Mouse (Mus musculus) adrenal gland, postnatal 10 days (tissue): ENCODE data around the gene Mchr1. TPM values are rescaled to one million over a fixed set of nuclear protein-coding genes. Genes with fewer than 3 reads are reported as not detected.

Source experiments
- DNase-seq: peaks from one replicate; pipeline ENCODE4 v3.0.0; 2021; ENCODE audit warnings: mixed read lengths
- total RNA-seq, 2 experiments: library from RNA; stranded (reverse); gene quantifications; 2 replicates each; pipeline ENCODE4 v1.2.3; 2021

Mchr1 gene
- total RNA-seq, 2 experiments from 2014 or later: 0.18 to 0.61 TPM

DNA sequence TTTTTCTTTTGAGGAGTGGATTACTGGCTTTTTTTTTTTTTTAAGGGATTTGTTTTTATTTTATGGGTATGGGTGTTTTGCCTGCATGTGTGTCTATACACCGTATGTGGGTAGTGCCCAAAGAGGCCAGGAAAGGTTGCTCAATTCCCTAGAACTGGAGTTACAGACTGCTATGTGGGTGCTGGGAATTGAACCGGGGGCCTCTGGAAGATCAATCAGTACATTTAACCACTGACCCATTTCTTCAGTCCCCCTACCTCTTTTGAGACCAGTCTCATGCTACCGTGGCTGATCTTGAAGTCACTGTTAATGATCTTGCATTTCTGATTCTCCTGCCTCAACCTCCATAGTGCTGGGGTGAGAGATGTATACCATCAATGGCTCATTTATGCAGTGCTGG, 8.0 kb upstream of the Mchr1 start:
- DNase-seq: no peak

DNA sequence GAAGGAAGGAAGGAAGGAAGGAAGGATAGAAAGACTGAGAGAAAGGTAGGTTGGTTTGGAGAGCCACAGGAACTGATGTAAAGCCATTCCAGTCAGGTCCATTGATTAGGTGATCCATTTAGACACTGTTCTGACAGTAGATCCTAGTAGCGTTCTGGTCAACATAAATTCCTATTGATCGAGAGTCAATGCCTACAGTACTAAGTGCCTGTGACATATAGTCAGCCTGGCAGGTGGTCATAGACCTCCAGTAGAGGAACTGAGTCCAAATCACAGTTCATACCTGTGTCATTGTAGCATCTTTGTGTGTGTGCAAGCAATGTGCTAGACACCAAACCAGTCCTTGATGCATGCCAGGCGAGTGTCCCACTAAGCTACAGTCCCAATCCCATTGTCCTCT, 7.0 kb upstream of the Mchr1 start:
- DNase-seq: no peak

DNA sequence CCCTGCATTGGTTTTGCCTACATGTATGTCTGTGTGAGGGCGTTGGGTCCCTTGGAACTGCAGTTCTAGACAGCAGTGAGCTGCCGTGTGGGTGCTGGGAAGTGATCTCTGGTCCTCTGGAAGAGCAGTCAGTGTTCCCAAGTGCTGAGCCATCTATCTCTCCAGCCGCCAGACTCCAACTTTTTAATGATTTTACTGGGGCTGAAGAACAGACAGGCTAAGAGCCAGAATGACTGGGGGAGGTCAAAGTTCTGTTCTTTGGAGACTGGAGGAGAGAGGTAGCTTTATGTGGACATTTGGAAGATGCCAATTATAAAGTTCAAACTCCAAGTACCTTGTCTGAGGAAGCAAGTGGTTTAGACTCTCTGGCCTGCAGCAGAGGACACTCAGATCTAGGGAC, 5.5 kb upstream of the Mchr1 start:
- DNase-seq: no peak

DNA sequence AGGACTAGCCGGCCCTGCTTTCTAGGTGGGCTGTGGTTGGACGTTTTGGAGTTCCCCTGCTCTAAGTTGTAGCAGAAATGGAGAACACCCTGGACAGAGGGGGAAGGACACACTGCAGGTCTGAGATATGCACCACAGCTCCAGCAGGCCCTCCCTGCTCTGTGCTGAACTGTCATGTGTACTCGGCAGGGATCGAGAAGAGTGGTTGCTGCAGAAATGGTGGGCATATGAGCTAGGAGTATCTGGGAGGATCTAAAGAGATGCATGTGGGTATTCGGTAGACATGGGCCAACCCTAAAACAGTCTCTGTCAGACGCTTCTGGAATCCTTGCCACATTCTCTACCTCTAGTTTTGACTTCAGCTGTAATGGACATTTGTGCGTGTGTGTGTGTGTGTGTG, 4.0 kb upstream of the Mchr1 start:
- DNase-seq: no peak

DNA sequence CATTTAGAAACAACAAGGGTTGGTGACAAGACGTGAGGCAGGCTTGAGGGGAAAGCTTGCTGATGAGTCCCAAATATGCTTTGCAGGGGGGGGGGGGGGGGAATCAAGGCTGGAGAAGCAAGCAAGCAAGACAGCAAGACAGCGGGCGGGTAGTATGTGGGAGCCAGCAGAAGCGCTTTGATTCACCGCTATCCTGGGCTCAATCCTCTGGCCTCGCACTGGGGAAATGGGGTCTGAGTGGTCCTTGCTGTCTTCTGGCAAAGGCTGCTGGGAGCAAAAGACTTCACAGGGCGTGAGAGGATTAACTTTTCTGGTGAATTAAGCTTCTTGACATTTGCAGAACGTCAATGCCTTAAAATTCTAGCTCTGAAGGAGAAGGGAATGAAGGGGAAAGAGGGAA, 763 bp downstream of the Mchr1 start:
- no peak for DNase-seq

DNA sequence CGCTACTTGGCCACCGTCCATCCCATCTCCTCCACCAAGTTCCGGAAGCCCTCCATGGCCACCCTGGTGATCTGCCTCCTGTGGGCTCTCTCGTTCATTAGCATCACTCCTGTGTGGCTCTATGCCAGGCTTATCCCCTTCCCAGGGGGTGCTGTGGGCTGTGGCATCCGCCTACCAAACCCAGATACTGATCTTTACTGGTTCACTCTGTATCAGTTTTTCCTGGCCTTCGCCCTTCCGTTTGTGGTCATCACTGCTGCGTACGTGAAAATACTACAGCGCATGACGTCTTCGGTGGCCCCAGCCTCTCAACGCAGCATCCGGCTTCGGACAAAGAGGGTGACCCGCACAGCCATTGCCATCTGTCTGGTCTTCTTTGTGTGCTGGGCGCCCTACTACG, 2.2 kb downstream of the Mchr1 start:
- DNase-seq: no peak

DNA sequence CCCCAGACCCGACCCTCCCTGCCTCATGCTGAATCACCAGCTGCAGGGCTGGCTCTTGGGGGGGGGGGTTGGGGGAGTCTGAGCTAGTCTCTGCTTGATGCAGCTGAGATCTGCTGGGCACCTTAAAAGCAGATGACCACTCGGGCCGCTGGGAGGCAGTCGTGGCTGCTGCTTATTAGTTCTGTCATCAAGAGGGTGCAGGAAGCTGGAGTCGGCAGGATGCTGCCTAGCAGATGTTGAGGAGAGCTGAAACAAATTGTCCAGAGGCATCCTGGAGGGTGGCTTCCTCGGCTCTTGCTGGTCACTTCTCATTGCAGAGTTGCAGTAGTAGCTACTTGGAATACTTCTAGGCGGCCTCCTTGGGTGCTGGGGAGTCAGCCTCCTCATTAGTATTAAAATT, 4.0 kb downstream of the Mchr1 start:
- DNase-seq: peak; percentile 67

DNA sequence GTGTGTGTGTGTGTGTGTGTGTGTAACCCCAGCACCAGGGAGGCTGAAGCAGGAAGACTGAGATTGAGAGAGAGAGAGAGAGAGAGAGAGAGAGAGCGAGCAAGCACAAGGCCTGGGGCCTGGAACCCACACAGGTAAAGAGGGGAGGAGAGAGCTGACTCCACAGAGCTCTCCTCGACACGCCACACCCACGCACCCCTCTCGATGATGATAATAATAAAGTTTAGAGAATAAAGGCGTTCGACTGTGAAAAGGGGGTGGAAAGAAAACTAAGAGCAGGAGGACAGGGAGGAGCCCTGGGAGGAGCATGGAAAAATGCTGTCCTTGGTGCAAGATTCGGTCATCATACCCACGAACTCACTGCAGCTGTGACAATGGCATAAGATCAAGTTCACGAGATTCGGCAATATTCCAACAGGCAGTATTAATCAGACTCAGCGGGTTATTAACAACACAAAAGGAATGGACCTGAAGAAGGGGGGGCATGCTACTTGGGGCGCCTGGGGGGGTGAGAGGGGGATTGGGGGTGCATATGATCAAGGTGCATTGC, 4.6 kb downstream of the Mchr1 start:
- peak; percentile 42 for DNase-seq

DNA sequence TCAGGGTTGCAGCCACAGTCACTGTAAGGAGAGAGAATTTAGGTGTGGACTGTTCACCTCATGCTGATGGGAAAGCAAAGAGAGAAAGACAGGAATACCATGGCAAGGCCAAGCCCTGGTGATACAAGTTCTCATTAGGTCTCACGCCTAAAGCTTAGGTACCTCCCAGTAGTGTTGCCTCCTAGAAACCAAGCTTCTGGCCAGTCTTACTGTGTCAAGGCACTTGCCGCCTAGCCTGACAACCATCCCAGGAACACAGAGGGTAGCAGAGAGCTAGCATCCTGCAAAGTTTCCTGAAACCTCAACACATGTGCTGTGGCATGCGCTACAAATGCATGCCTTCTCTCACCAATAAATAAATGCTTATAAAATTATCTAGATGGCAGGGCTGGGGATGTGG, 11.6 kb downstream of the Mchr1 start:
- no peak for DNase-seq

DNA sequence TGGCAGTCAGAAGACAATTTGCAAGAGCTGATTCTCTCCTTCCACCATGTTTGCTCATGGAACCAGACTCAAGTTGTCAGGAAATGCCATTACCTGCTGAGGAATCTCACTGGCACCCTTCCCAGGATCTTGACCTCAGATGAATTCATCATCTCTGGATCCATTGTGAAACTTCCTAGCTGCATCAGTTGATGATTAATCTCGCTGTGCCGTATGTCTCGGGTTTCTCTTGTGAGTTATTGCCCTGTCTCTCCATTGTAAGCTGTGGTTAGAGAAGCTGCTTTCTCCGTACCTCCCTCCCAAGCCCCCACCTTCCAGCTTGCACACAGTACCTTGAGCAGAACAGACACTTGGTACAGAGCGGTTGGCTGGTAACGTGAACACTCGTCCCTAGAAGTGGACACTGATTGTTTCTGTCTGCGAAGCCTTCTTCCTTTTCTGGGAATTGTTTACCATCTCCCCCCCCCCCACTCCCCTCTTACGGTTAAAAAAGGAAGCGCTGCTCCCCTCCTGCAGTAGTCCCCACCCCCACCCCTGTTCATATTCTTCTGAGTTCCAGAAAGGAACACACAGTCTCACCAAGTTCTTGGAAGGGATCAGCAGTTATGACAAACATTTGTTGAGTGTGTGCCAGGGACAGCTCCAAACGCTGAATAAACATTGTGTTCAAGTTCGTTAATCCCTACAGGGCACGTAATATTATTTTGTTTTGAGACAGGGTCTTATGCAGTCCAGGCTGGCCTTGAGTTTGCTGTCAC, 12.5 kb downstream of the Mchr1 start:
- DNase-seq: peak; percentile 77

DNA sequence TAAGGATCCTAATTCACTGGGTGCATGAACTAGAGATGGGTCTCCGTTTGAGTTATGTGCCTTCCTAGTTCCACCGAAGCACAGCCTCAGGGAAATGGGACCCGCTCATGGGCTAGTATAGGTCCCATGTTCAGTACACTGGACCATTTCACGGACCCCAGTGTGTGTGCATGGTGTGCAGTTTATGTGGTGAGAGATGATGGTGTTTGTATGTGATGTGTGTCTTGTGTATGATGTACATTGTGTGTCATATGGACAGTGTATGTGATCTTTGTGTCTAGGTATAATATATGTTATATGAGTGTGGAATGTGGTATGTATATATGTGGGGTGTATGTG, 13.0 kb downstream of the Mchr1 start:
- no peak for DNase-seq

DNA sequence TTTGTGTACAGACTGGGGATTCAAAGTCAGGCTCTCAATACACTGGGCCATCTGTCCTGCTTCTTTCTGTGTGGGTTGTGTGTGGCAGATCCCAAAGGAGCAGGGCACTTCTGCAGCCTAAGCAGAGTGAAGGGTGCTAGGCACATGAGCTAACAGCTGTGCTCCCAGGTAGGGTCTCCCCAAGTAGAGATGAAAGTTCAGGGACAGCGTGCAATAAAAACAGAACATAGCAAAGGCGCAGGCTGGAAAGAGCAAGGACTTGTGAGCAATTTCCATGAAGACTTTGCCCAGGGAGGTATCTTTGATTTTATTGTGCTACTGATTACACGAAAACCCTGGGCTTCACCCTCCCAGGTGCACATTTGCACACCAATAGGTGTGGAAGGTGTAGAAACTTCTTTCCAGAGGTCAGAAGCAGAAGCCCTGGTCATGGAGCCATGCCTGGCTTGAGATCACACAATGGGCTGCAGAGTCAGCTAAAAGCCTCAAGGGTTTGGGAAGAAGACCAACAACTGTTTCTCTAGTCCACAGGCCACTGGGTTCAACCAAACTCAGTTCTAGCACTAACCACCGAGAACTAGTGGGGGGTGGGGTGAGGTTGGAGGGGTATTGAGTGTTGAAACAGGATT, 13.8 kb downstream of the Mchr1 start:
- no peak for DNase-seq

DNA sequence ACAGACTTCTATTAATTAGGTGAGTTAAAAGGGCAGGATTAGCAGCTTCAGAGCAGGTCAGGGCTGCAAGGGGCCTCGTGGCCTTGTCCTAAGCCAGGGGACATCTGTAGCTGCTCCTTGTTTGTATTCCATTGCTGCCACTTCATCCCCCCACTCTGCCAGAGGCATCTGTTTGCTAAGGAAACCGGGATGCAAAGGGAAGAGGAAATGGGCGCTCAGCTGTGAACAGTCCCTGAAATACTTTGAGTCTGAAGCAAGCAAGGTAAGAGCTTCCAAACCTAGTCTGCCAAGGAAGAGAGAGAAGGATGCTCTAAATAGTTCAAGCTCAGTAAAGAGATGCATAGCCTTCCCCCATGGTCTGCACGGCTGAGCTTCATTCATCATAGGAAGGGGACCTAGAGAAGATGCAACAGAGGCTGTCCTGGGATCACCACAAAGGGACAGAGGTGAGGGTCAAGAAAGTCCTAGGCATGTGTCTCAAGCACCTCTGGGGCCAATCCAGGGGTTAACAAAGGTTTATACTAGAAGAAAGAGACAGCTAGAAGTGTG, 17.4 kb downstream of the Mchr1 start:
- no peak for DNase-seq

DNA sequence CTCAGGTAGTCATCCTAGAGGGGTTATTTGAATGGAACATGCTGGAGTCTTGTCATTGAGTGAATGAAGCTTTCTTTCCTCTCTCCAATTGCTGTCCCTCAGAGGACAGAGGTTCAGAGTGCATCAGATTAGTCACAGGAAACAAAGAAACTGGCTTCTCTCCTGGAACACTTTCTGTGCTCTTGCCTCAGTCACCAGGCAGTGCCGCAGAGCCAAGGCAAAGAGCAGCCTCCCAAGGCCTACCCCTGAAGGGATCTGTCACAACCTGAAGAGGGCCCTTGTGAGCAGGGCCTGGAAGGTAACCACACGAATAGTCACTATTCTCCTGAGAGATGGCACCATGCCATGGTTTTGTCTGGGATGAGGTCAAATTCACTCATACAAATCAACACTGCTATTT, 18.3 kb downstream of the Mchr1 start:
- peak; percentile 24 for DNase-seq

DNA sequence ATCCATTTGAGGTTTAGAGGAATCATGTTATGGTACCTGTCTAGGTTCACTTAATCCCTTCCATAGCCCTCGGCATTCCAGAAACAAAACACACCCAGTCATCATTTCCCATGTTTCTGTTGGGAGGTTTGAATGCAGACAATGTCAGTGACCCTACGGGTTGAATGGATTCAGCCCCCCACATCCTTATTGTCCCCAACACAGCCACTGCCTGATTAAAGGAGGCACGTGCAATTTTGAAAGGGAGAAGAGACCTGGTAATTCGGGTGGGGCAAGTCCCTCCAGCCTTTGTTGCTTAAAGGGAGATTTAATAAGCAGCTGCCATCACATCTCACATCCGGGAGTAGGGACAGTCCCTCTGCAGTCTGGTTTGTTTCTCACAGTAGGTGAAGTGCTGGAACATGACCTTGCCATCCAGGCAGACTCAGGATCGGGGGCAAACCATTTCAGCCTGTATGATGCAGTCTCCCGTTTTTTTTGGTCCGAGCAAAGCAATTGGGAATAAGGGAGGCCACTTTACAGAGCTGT, 18.9 kb downstream of the Mchr1 start:
- DNase-seq: no peak

DNA sequence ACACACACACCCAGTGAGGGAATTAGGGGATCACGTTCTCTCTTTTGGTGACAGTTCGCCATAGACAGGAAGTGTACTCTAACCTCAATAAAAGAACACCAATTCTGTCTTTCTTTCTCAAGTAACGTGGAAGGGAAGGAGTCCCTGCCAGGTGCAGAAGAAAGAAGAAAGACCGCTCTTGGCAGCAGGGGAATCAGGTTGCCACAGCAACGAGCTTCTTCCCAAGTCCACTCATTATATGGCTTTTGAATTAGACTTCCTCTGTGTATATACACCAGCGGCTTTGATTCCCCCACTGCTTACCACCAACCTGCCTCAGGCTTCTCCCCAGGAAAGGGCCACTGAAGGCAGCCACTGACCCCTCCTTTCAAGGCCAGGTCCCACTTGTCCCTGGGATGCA, 19.8 kb downstream of the Mchr1 start:
- no peak for DNase-seq

DNA sequence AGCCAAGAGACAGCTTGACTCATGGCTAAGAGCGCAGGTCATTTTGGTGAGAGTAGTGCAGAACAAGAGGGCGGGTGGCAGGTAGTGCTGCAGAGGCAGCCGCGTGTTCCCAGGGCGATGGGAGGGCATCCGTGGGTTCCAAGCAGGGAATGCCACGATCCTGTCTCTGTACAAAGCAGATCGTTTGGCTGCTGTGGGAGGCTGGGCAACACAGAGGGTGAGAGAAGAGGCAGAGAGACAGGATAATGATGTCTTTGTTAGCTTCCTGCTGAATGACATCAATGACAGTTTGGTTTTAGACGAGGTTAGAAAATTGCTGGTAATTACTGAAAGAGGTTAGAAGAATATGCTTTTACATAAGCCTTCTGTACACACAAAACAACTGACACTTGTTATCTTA, 23.0 kb downstream of the Mchr1 start:
- no peak for DNase-seq

DNA sequence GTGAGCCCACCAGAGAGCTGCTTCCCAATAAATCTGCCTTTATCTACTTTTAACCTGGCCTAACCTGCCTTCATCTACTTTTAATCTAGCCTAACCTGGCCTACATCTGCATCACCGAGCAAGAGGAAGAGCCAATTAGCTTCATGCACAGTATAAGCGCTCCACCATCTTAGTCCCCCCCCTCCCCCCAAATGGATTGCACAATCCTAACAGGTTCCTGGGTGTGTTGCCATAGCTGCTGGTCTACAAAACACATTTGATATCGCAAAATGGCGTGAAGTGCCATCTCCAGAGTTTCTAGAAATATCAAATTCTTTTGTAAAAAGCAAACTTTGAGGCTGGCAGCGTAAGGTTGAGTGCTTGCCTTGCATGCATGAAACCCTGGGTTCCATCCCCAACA, 24.0 kb downstream of the Mchr1 start:
- no peak for DNase-seq

DNA sequence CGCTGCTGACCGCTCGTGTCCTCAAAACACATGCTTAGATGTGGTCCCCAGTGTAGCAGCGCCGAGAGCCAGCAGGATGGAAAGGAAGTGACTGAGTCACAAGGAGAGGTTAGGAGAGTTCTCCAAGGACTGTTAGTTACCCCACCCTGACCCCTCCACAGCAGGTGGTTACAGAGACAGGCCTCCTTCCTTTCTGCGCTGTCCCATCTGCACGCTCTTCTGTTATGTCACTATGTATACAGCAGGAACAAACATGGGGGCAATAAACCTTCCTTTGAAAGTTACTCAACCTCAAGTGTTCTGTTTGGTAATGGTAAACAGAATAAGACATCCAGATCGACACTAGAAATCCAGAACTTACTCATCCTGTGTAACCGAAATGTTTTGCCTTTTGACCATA, 24.9 kb downstream of the Mchr1 start:
- no peak for DNase-seq

DNA sequence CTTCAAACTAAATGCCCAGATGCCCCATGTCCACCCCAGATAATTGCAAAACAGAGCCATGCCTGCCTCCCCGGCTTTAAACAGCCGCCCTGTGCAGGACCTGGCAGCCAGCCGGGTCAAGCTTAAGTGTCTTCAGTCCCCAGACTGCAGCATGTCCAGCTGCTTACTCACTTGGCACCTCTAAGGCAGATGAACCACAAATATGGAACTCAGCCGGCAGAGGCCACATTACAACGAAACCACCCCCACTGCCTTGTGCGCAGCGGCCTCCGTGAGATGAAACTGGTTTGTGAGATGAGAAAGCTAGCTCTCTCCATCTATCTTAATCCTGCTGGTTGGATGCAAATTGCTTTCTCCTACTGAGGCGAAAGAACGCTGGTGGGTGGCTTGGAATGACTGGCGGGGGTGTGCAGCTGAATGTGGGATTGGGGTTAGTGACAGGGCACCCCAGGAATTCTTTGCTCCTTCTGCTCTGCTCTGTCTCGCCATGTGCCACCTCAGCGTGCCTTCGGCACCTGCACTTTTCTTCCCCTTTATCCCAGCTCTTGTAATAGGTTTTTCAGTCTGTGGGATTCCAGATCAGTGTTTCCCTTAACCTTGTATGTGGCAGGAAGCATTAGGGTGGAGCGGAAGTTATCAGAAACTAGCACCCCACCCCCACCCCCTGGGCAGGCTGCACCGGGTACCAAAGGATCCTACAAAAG, 29.2 kb downstream of the Mchr1 start:
- peak; percentile 66 for DNase-seq

DNA sequence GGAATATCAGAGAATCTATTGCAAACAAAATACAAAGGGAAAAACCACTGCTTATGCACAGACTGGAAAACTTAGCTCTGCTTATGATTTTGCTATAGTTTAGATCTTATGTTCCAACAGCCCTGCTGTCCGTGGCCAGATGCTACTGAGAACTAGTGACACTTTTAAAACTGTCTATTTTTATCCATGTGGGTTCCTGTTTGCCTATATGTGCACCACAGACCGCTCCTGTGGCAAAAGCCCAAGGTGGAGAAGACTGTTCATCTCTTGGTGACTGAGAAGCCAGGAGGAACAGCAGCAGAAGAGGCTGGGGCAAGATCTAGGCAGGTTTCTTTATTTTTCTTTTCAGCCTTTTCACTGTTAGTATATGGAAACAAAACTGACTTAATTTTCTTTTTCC, 32.1 kb downstream of the Mchr1 start:
- no peak for DNase-seq

DNA sequence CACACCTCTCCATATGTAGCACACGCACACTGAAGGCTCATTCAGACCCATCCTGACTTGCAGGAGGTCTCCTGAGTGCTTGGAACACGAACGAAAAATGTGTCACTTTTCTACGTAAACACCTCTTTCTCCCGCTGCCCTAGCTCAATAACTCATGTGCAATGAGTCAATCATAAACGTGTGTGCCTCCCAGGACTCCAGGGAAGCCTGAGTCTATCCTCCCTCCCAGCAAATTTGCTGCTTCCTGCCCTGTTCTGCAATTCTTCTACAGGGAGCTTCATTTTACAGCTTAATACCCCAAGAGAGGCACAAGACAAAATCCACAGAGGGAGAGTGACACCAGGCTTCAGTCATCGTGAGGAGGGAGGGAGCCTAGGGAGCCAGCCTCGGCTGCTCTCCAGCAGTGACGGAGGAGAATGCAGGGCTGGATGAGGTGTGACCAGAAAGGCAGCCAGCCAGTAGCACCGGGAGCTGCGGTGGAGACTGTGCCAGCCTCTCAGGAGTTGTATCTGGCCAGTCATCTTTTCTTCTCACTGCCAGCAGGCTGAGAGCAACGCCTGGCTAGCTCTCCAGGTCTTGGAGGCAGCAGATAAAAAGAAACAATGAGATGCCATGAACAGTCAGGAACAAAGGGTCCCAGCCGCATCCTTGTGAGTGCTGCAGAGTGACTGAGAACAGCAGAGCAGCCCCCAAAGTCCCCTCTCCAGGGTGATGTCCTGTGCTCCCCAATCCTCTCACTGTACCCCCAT, 37.2 kb downstream of the Mchr1 start:
- DNase-seq: peak; percentile 59
